Mouse (Mus musculus) liver, postnatal 0 days (tissue): ENCODE measurements around the gene Nfkbie. TPM values are rescaled to one million over a fixed set of nuclear protein-coding genes. Genes with fewer than 3 reads are reported as not detected.

Experiments used
- ATAC-seq: fragments of 200-750 bp; cut with Nextera tagmentation; 2 replicates; pipeline ENCODE4 v1.8.0; 2017; ENCODE audit warnings: mild to moderate bottlenecking, moderate library complexity
- DNase-seq: peaks from one replicate; pipeline ENCODE4 v3.0.0-alpha.2; 2016
- H3K27ac ChIP-seq: fragments of 300-500 bp; sonication (generic); 2 replicates; pipeline ENCODE4 v1.5.1; 2014; ENCODE audit warnings: antibody characterized with exemption, moderate library complexity, mild to moderate bottlenecking, low read depth
- H3K27me3 ChIP-seq: fragments of 300-500 bp; sonication (generic); 2 replicates; pipeline ENCODE4 v1.6.1; 2014; ENCODE audit warnings: low read length, control low read depth, mixed read lengths; ENCODE audit not compliant: insufficient read depth
- H3K36me3 ChIP-seq: fragments of 300-500 bp; sonication (generic); replicated peaks from 2 replicates; pipeline ENCODE4 v1.6.1; 2014; ENCODE audit warnings: mild to moderate bottlenecking, control low read depth, low read length, moderate library complexity, mixed read lengths; ENCODE audit not compliant: insufficient read depth
- H3K4me1 ChIP-seq: fragments of 300-500 bp; sonication (generic); 2 replicates; pipeline ENCODE4 v1.6.1; 2014; ENCODE audit warnings: antibody characterized with exemption, mild to moderate bottlenecking, control low read depth; ENCODE audit not compliant: insufficient read depth
- H3K4me2 ChIP-seq: fragments of 300-500 bp; sonication (generic); 2 replicates; pipeline ENCODE4 v1.6.1; 2014; ENCODE audit warnings: low read depth, mild to moderate bottlenecking, low read length, moderate library complexity, mixed read lengths
- H3K4me3 ChIP-seq: fragments of 300-500 bp; sonication (generic); 2 replicates; pipeline ENCODE4 v1.5.1; 2014; ENCODE audit warnings: low read depth, low read length
- H3K9ac ChIP-seq: fragments of 300-500 bp; sonication (generic); replicated peaks from 2 replicates; pipeline ENCODE4 v1.6.1; 2014; ENCODE audit warnings: mild to moderate bottlenecking, moderate library complexity
- H3K9me3 ChIP-seq: fragments of 300-500 bp; sonication (generic); 2 replicates; pipeline ENCODE4 v1.6.1; 2016; ENCODE audit warnings: mild to moderate bottlenecking, control low read depth, low read length, mixed read lengths
- CTCF ChIP-seq: sonication (generic); IDR thresholded peaks from 2 replicates; pipeline ENCODE4 v1.5.1; 2016; ENCODE audit warnings: antibody characterized with exemption, low read depth
- EP300 ChIP-seq: IDR thresholded peaks from 2 replicates; pipeline ENCODE4 v1.6.1; 2016; ENCODE audit warnings: antibody characterized with exemption, low read depth, mild to moderate bottlenecking
- WGBS: fragments of 180-500 bp; shearing (Covaris S2); extraction: QIAGEN DNeasy Blood & Tissue Kit; methylation state at CpG from one replicate; pipeline ENCODE4 v1.1.7; 2014; ENCODE audit not compliant: insufficient replicate concordance; 5-methylcytosine and 5-hydroxymethylcytosine counted together
- polyA plus RNA-seq: library from polyadenylated mRNA; unstranded; fragments of >200 nt; fragmentation: Nextera tagmentation; extraction: Ambion mirVana; gene quantifications from 2 replicates; pipeline ENCODE4 v1.2.1, GENCODE M21; 2015

Gene Nfkbie
- polyA plus RNA-seq: 2.8 and 3.0 TPM in 2 replicates

DNA sequence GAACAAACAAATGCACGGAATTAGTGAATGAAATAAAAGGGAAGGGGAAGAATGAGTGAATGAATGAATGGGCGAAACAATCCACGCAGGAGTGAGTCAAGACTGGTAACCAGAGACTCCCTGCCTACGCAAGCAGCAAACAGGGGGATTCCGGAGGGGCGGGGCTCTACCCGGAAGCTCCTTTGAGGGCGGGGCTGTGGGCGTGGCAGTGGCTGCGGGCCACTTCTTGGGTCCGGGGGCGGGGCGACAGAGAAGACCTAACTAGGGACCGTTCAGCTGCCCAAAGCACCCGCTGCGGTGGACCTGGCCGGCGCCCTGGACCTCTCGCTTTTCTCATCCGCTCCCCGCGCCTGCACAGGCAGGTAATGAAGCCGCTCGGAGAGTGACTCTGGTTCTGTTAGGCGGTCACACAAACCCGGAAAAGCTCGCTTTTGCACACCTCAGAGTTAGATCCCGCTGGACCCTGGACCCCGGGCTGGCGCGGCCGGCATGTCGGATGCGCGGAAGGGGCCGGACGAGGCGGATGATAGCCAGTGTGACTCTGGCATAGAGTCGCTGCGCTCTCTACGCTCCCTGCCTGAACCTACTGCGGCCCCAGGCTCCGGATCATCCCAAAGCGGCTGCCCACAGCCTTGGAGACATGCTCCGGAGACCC, at the start of gene Nfkbie:
Nfkbie (plus strand) TSS at position 252 of the 655 bp plus-strand sequence.
- Histone ChIP-seq H3K9ac (peak within 1 kb of the TSS; percentile 65), H3K27me3 (peaks cover 13% of the 10 kb centered on the region), H3K9me3 (no peaks in the 10 kb centered on the region), H3K4me2 (peak within 1 kb of the TSS; percentile 93), H3K36me3 (peaks cover 8% of the 10 kb centered on the region), H3K4me3 (peak within 1 kb of the TSS; percentile 63), H3K27ac (peak within 1 kb of the TSS; percentile 44; the same call in 1 of the 2 replicates), H3K4me1 (peaks cover 16% of the 10 kb centered on the region)
- ATAC-seq (peak; percentile 84), DNase-seq (peak; percentile 97)
- TF ChIP-seq EP300 (peak; percentile 23; the same call in 1 of the 2 replicates), CTCF (no peak)
- 2% methylated on average over 44 of the region's 45 CpGs for WGBS

DNA sequence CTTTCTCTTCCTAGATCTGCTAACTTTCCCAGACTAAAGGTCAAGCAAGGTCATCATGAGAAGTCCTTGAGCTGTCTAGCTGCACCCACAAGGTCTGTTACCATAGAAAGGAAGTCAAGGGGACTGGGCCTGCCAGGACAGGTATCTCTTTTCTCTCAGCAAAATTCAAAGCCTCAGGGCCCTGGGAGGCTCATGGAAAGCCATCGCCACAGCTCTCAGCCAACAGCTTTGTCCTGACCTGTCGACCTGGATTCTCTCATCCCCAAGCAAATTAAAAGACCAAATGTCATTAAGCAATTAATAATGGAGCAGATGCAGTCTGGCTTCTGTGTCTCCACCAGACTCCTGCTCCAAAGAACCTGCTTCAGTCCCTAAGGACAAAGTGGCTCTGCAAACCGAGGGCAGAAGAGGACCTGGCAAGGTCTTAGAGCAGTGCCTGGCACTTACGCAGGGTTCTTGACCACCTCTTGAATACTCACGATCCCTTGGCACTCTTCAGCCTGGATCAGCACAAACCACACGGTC, 49.5 kb upstream of the Nfkbie start:
- peak overlapping the region; percentile 59; the same call in 1 of the 2 replicates for H3K4me2 ChIP-seq
- no peaks in the 10 kb centered on the region; the same call in 1 of the 2 replicates for H3K36me3 ChIP-seq
- peaks cover 11% of the 10 kb centered on the region; the same call in 1 of the 2 replicates for H3K4me1 ChIP-seq
- H3K27ac ChIP-seq: no peak overlapping the region
- no peak overlapping the region for H3K9ac ChIP-seq
- H3K4me3 ChIP-seq: no peak overlapping the region
- H3K27me3 ChIP-seq: no peaks in the 10 kb centered on the region
- no peak for DNase-seq
- TF ChIP-seq EP300 (no peak), CTCF (no peak)
- 62% methylated on average over 6 of the region's 6 CpGs for WGBS
- H3K9me3 ChIP-seq: no peaks in the 10 kb centered on the region
- ATAC-seq: no peak

DNA sequence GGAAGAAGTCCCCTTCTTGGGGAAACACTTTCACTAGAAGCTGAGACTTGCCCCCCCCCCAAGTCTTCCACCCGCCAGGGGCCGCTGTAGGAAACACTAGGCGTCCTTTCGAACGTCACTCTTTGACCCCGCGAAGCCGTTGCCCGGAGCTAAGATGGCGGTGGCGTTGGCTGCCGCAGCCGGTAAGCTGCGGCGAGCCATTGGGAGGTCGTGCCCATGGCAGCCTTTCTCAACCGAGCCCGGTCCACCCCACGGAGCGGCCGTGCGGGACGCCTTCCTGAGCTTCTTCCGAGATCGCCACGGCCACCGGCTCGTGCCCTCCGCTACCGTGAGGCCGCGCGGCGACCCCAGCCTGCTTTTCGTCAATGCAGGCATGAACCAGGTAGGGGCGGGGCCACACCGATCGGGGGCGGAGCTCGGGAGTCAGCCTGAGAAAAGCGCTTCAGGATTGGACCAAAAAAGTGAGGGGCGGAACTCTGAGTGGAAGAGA, 48.8 kb upstream of the Nfkbie start, which contains the start of gene Aars2:
Aars2 (plus strand) TSS at position 142 of the 490 bp plus-strand sequence.
- TF ChIP-seq CTCF (peak; percentile 95), EP300 (0 out of 2 replicates have a peak, but pooled peaks have one; percentile 60)
- peak within 1 kb of the TSS; percentile 90 for H3K4me3 ChIP-seq
- H3K36me3 ChIP-seq: no peaks in the 10 kb centered on the region; the same call in 1 of the 2 replicates
- peak; percentile 97 for ATAC-seq
- peak within 1 kb of the TSS; percentile 59 for H3K4me2 ChIP-seq
- WGBS: 0% methylated on average over 42 of the region's 42 CpGs
- peak within 1 kb of the TSS; percentile 78 for H3K9ac ChIP-seq
- peak within 1 kb of the TSS; percentile 75 for H3K27ac ChIP-seq
- peaks cover 11% of the 10 kb centered on the region; the same call in 1 of the 2 replicates for H3K4me1 ChIP-seq
- DNase-seq: peak; percentile 95
- no peaks in the 10 kb centered on the region for H3K27me3 ChIP-seq
- H3K9me3 ChIP-seq: no peaks in the 10 kb centered on the region

DNA sequence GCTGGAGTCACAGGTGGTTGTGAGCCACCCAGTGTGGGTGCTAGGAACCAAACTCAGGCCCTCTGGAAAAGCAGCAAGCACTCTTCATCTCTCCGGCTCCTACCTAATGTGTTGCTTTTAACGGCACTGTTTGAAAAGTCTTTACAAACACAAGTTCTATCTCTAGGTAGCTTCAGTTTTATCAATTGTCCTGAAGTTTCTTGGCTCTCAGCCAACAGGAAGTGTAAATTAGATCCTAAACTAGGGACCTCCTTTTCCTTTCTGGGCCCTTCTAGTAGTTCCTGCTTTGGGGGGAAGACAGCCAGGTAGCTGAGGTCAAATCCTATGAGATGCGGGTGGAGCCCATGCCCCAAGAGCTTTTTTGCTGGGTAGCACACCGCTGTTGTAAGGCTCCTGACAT, 44.6 kb upstream of the Nfkbie start:
- 87% methylated on average over 4 of the region's 4 CpGs for WGBS
- TF ChIP-seq CTCF (no peak), EP300 (no peak)
- no peak overlapping the region for H3K4me2 ChIP-seq

DNA sequence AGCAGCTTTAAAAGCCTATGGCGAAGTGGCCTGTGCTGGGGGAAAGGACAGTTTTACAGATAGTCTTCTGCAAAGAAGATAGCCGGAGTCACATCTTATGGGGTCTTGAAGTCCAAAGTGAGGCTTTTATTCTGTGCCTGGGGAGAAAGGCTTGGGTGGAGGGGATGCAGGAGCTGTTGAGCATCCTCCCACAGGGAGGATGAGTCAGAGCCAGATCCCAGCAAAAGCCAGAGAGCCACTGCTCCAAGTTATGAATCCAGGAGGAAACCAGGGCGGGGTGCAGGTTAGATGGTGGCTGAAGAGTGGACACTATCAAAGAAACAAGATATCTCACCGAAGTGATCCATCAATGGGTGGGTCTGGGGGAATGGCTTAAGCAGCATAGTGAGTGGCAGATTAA, 43.7 kb upstream of the Nfkbie start:
- Histone ChIP-seq H3K4me2 (no peak overlapping the region), H3K27me3 (no peaks in the 10 kb centered on the region), H3K9ac (no peak overlapping the region), H3K9me3 (no peaks in the 10 kb centered on the region), H3K4me1 (0 out of 2 replicates have a peak, but pooled peaks cover 8% of the 10 kb centered on the region), H3K36me3 (no peaks in the 10 kb centered on the region; the same call in 1 of the 2 replicates), H3K4me3 (no peak overlapping the region), H3K27ac (no peak overlapping the region)
- DNase-seq (no peak), ATAC-seq (no peak)
- TF ChIP-seq EP300: no peak
- TF ChIP-seq CTCF: no peak
- WGBS: 80% methylated on average over 4 of the region's 4 CpGs

More for the DNA sequence above, 44.6 kb upstream of the Nfkbie start:
- Histone ChIP-seq H3K9ac (no peak overlapping the region), H3K4me3 (no peak overlapping the region), H3K27me3 (no peaks in the 10 kb centered on the region), H3K36me3 (no peaks in the 10 kb centered on the region; the same call in 1 of the 2 replicates), H3K9me3 (no peaks in the 10 kb centered on the region), H3K27ac (no peak overlapping the region), H3K4me1 (peaks cover 11% of the 10 kb centered on the region; the same call in 1 of the 2 replicates)
- DNase-seq (no peak), ATAC-seq (no peak)

DNA sequence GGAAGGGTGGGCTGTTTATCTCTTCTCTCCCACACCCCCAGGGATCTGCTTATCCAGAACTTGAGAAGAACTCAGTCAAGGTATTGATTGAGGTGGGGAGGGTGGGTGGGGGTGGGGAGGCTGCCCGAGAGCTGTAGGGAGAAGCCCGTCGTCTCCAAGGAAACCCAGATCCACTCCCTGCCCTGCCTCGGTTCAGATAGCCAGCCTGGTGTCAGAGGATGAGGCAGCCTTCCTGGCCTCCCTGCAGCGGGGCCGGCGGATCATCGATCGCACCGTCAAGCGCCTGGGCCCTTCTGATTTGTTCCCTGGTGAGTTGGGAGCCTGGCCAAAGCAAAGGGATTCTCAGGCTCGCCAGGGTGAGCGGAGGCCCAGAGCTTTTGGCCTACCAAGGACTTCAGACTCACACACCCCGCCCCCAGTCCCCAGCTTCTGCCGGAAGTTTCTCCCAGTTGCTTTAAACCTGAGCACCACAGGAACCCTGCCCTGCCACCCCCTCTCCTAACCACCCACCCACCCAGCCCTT, 40.2 kb upstream of the Nfkbie start:
- Histone ChIP-seq H3K9me3 (no peaks in the 10 kb centered on the region), H3K9ac (no peak overlapping the region), H3K27ac (no peak overlapping the region), H3K4me2 (no peak overlapping the region), H3K36me3 (no peaks in the 10 kb centered on the region; the same call in 1 of the 2 replicates), H3K27me3 (no peaks in the 10 kb centered on the region), H3K4me1 (no peaks in the 10 kb centered on the region), H3K4me3 (no peak overlapping the region)
- DNase-seq (peak; percentile 78), ATAC-seq (peak; percentile 95)
- no peak for TF ChIP-seq CTCF
- WGBS: 56% methylated on average over 15 of the region's 15 CpGs
